Mouse (Mus musculus): ENCODE measurements at regions not wholly inside any gene's neighbourhood (a gene's known extent, or its start where the extent isn't known, plus 50 kb on each side); places are given as distances from the start of the nearest gene placed in this dataset.

DNA sequence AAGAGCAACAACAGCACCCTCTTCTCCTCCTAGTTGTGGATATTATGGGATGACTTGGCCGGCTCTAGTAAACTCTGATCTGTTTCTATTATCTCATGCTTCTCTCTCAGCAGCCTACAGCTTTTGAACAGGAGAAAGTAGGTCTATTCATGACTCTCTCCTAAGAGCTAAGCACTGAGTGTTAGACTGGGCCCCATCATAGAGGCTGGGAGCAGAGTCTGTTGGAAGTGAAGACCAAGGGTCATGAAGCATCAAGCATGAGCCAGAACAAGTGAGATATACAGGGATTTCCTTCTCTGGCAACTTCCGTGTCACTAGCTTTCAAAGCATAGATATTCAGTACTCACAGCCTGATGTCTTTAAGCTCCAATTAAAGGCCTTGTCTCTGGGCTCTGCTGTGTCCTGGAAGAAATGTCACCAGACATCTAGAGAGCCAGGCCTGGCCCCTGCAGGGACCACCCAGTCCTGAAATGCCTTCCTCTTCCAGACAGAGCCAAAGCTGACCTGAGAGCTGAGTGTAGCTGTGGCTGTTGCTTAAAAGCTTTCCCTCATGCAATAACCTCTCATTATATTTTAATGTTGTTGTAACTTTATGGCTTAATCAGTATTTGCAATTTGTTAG is 386.4 kb upstream of the Zfp703 start:
- TF ChIP-seq CTCF (IDR thresholded peaks at IDR 0.05; ENCODE audit: low read depth, low read length) (no peak), EP300 (IDR thresholded peaks at IDR 0.05; ENCODE audit: insufficient read depth, low read depth, low read length) (no peak), POLR2A (IDR thresholded peaks at IDR 0.05; ENCODE audit: insufficient read depth, low read length) (no peak)
